Mouse (Mus musculus) embryonic facial prominence, embryonic 13.5 days (tissue): ENCODE data around the gene Disp3. TPM values are rescaled to one million over a fixed set of nuclear protein-coding genes. Genes with fewer than 3 reads are reported as not detected.

ENCODE experiments used
- ATAC-seq: fragments of 200-750 bp; cut with Nextera tagmentation; 2 replicates; pipeline ENCODE4 v1.8.0; 2017; ENCODE audit warnings: low read depth; ENCODE audit not compliant: insufficient number of reproducible peaks, insufficient read depth, low FRiP score, low TSS enrichment
- H3K27ac ChIP-seq: fragments of 300-500 bp; sonication (generic); 2 replicates; pipeline ENCODE4 v1.5.1; 2015; ENCODE audit warnings: moderate library complexity, mild to moderate bottlenecking, inconsistent platforms
- H3K27me3 ChIP-seq: fragments of 300-500 bp; sonication (generic); 2 replicates; pipeline ENCODE4 v1.6.1; 2015; ENCODE audit warnings: mild to moderate bottlenecking, inconsistent platforms
- H3K36me3 ChIP-seq: fragments of 300-500 bp; sonication (generic); 2 replicates; pipeline ENCODE4 v1.6.1; 2015; ENCODE audit warnings: mild to moderate bottlenecking, inconsistent platforms
- H3K4me1 ChIP-seq: fragments of 300-500 bp; sonication (generic); 2 replicates; pipeline ENCODE4 v1.6.1; 2015; ENCODE audit warnings: inconsistent platforms
- H3K4me2 ChIP-seq: fragments of 300-500 bp; sonication (generic); 2 replicates; pipeline ENCODE4 v1.6.1; 2015; ENCODE audit warnings: moderate library complexity, mild to moderate bottlenecking, inconsistent platforms
- H3K4me3 ChIP-seq: fragments of 300-500 bp; sonication (generic); 2 replicates; pipeline ENCODE4 v1.5.1; 2015; ENCODE audit warnings: mild to moderate bottlenecking, inconsistent platforms
- H3K9ac ChIP-seq: fragments of 300-500 bp; sonication (generic); 2 replicates; pipeline ENCODE4 v1.6.1; 2015; ENCODE audit warnings: mild to moderate bottlenecking, inconsistent platforms
- H3K9me3 ChIP-seq: fragments of 300-500 bp; sonication (generic); 2 replicates; pipeline ENCODE4 v1.6.1; 2016; ENCODE audit warnings: inconsistent platforms
- WGBS: fragments of 180-500 bp; shearing (Covaris S2); methylation state at CpG from one replicate; pipeline ENCODE4 v1.1.7; 2015; ENCODE audit warnings: mixed read lengths; 5-methylcytosine and 5-hydroxymethylcytosine counted together
- polyA plus RNA-seq: library from polyadenylated mRNA; unstranded; fragments of >200 nt; fragmentation: Nextera tagmentation; extraction: Ambion mirVana; gene quantifications from 2 replicates; pipeline ENCODE4 v1.2.1, GENCODE M21; 2015

Gene Disp3
- polyA plus RNA-seq, 1 experiment from 2014 or later, result 0.35 TPM

DNA sequence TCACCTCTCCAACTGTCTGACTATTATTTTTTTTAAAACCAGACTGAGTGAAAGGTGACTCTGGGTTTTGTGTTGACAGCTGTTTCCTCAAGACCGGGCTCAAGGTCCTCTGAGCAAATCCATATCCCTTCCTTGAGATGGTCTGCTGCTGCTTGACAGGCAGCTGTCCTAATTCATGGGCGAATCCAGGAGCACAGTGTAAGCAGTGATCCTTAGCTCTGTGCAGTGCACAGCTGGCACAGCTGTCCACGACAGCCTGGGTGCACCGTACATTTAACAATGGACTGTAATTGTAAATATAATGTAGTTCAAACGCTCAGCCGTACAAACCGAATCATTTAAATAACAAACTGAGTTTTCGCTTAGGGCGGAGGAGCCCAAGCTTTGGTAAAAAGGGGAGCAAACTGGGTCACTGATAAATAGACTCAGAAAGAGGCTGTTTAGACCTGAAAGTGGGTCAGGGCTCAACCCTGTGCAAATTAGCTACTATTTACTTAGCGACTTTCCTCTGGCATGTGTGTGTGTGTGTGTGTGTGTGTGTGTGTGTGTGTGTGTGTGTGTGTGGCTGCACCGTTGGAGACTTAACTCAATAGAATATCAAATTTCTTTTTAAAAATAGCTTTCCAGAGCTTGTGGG lies 72.4 kb downstream of the Disp3 start:
- 34% methylated on average over 11 of the region's 11 CpGs for WGBS
- Histone ChIP-seq H3K4me2 (no peak overlapping the region), H3K4me3 (no peak overlapping the region), H3K9ac (no peak overlapping the region), H3K27me3 (peaks cover 57% of the 10 kb centered on the region), H3K36me3 (no peaks in the 10 kb centered on the region), H3K4me1 (no peaks in the 10 kb centered on the region), H3K9me3 (no peaks in the 10 kb centered on the region), H3K27ac (no peak overlapping the region)
- no peak for ATAC-seq

DNA sequence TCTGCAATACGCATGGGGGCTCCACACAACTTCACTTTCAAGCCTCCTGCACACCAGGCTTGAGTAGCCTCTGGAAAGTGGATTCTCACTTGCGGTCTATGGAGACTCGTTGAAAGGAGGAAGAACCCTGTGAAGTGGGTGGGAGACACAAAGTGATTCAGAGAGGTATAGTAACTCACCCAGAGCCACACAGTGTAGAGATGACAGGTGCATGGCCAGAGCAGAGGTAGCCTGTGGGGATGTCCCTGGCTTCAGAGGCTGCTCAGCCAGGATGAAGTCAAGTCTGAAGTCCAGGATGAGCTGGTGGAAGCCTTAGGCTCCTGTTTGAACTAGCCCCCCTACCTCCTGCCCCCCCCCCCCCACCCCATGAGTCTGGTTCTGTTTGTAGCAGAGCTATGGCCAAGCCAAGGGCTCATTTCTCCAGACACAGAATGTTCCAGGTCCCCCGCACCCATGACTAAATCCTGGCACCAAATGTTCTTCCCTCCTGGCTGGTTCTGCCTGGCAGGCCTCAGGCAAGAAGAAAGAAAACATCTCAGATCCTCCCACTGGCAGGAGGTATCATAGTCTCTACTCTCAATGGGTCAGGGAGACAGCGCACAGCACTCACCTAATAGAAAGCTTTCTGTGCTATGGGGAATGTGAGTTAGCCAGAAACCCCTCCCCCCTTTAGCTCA lies 73.2 kb downstream of the Disp3 start:
- H3K9me3 ChIP-seq, result no peaks in the 10 kb centered on the region
- H3K36me3 ChIP-seq, result no peaks in the 10 kb centered on the region
- 43% methylated on average over 5 of the region's 5 CpGs for WGBS
- no peaks in the 10 kb centered on the region for H3K4me1 ChIP-seq
- H3K9ac ChIP-seq, result no peak overlapping the region
- peaks cover 49% of the 10 kb centered on the region for H3K27me3 ChIP-seq
- H3K4me2 ChIP-seq, result no peak overlapping the region
- no peak for ATAC-seq
- H3K4me3 ChIP-seq, result no peak overlapping the region
- H3K27ac ChIP-seq, result no peak overlapping the region

DNA sequence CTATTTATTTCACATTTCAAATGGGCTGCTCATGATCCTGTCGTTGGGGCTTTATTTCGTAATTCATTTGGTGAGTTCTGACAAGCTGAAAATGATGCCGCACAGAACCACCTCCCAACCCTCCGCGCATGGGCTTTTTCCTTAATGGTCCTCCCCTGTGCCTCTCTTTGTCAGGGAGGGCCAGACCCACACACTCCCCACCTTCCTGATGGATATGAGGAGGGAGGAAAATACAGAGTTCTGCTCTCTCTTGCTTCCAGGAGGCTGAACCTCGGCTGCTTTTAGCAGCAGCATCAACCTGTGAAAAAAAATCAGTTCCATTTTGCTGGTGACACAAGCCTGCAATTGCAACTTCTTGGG lies 82.9 kb downstream of the Disp3 start:
- Histone ChIP-seq H3K36me3 (no peaks in the 10 kb centered on the region), H3K4me3 (no peak overlapping the region), H3K27ac (no peak overlapping the region), H3K4me1 (no peaks in the 10 kb centered on the region), H3K27me3 (peaks cover 16% of the 10 kb centered on the region), H3K9me3 (no peaks in the 10 kb centered on the region), H3K9ac (0 out of 2 replicates have a peak overlapping the region, but pooled peaks have one; percentile 21), H3K4me2 (no peak overlapping the region)
- WGBS, result 65% methylated on average over 6 of the region's 6 CpGs
- no peak for ATAC-seq

DNA sequence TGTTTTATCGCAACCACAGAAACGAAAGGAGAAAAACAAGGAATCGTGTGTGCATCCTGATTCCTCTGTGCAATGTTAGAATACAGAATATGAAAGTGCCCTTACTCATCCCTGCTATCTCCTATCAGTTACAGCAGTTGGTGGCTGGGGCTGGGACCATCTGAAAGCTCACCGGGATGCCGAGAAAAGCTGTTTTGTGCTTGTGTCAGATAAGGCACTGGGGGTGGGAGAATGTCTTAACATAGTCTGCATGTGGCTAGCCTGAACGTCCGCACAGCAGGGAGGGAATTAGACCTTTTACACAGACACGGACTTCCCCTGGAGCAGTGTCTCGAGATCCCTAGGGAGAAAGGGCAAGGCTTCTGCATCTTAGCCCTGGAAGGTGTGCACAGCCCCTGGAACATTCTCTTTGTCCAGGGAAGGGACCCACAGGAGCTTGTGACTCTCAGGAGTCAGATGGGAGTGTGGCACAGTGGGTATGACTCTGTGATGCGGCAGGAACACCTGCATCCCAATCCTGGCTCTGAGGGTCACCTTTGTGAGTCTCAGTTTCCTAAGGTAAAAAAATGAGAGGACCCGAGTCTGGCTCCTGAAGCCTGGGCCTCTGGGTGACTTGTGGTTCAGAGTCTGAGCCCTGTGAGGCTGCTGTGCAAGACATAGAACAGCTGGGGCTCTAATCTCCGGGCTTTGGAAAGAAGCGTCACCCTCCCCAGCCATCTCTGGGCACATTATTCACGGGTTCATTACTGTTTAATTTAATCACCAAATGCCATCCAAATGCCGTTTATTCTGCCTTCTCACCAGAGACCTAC lies 83.5 kb downstream of the Disp3 start:
- H3K36me3 ChIP-seq, result no peaks in the 10 kb centered on the region
- peaks cover 17% of the 10 kb centered on the region for H3K27me3 ChIP-seq
- no peaks in the 10 kb centered on the region for H3K4me1 ChIP-seq
- H3K27ac ChIP-seq, result no peak overlapping the region
- H3K4me2 ChIP-seq, result no peak overlapping the region
- 54% methylated on average over 15 of the region's 15 CpGs for WGBS
- no peak overlapping the region for H3K4me3 ChIP-seq
- H3K9me3 ChIP-seq, result no peaks in the 10 kb centered on the region
- 0 out of 2 replicates have a peak overlapping the region, but pooled peaks have one; percentile 21 for H3K9ac ChIP-seq
- no peak for ATAC-seq

DNA sequence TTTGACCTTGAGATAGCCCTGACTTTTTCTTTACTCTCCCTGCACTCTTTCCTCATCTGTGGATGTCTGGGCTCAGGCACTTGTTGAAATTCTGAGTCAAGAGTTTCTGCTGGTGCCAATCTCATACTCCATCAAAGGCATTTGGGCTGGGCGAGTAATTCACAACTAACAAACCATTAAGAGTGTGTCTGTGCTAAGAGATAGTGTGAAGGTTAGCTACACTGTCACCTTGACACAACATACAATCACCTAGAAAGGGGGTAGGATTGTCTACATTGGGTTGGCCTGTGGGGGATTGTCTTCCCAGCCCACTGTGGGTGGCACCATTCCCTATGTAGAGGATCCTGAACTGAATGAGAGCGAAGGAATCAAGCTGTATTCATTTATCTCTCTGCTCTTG lies 84.2 kb downstream of the Disp3 start:
- no peaks in the 10 kb centered on the region for H3K36me3 ChIP-seq
- H3K27ac ChIP-seq, result no peak overlapping the region
- no peaks in the 10 kb centered on the region for H3K9me3 ChIP-seq
- no peak overlapping the region for H3K4me3 ChIP-seq
- peaks cover 24% of the 10 kb centered on the region for H3K27me3 ChIP-seq
- no peaks in the 10 kb centered on the region for H3K4me1 ChIP-seq
- ATAC-seq, result no peak
- 92% methylated on average over 2 of the region's 2 CpGs for WGBS
- no peak overlapping the region for H3K9ac ChIP-seq
- no peak overlapping the region for H3K4me2 ChIP-seq

DNA sequence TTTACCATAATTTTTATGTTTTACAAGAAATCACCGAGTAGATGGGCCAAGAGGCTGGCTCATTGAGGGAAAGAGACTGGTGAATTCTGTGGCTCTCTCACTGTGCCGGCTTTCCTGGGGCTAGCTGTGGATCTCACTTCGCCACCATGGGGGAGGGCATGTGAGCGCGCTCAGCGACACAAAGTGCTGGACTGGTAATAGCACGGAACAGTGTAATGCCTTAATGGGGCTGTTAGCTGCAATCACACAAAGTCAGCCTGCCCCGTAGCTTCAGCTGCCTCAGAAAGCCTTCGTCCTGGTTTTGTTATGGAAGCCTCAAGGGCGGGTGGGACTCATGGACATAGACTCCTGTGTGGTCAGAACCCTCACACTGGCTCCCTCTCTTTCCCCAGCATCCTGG lies 89.0 kb downstream of the Disp3 start:
- no peak overlapping the region for H3K4me2 ChIP-seq
- 44% methylated on average over 10 of the region's 10 CpGs for WGBS
- H3K9ac ChIP-seq, result no peak overlapping the region
- no peak overlapping the region for H3K27ac ChIP-seq
- no peaks in the 10 kb centered on the region for H3K36me3 ChIP-seq
- no peak overlapping the region for H3K4me3 ChIP-seq
- ATAC-seq, result no peak
- H3K9me3 ChIP-seq, result no peaks in the 10 kb centered on the region
- no peaks in the 10 kb centered on the region for H3K4me1 ChIP-seq
- peaks cover 23% of the 10 kb centered on the region for H3K27me3 ChIP-seq

DNA sequence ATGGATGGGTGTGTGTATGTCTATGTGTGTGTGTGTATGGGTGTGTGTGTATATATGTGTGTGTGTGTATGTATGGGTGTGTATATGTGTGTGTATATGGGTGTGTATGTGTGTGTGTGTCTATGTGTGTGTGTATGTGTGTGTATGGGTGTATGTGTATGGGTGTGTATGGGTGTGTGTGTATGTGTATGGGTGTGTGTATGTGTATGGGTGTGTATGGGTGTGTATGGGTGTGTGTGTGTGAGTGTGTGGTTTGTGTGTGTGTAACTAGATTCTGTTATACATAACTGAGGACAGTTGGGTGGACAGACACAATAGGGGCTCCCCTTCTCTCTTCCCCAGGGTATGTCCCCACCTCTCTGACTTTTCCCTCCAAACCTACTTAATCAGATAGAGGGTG lies 93.4 kb downstream of the Disp3 start:
- no peak overlapping the region for H3K4me2 ChIP-seq
- H3K4me3 ChIP-seq, result no peak overlapping the region
- H3K36me3 ChIP-seq, result no peaks in the 10 kb centered on the region
- H3K27ac ChIP-seq, result no peak overlapping the region
- H3K9ac ChIP-seq, result no peak overlapping the region
- H3K4me1 ChIP-seq, result no peaks in the 10 kb centered on the region
- no peak for ATAC-seq
- H3K9me3 ChIP-seq, result no peaks in the 10 kb centered on the region
- peaks cover 22% of the 10 kb centered on the region for H3K27me3 ChIP-seq

DNA sequence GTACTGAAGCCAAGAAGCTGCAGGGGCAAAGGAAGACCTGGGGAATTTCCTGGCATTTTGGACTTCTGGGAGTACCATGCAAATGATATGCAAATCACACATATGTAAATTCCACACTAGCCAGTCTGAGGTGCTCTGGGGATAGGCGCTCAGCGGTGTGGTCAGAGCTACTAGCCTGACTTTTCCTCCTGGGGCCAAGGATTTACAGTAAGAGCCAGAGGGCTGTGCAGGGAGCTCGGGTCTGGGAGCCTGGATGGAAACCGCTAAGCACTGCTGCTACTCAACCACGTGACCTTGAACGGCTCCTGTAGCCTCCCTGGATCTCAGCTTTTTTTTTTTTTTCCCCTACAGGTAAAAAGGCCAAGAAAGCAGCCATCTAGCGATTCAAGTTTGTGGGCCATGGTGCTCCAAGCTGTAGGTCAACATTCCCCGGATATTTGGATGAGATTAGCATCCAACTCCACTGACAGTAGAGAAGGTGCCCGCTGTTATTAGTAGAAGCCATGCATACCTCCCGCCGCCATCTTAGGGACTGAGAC lies 95.0 kb downstream of the Disp3 start:
- Histone ChIP-seq H3K4me3 (no peak overlapping the region), H3K9ac (no peak overlapping the region), H3K27ac (no peak overlapping the region), H3K4me2 (no peak overlapping the region), H3K9me3 (no peaks in the 10 kb centered on the region), H3K36me3 (no peaks in the 10 kb centered on the region), H3K4me1 (no peaks in the 10 kb centered on the region), H3K27me3 (peaks cover 12% of the 10 kb centered on the region)
- 32% methylated on average over 11 of the region's 11 CpGs for WGBS
- ATAC-seq, result no peak

Other genes starting within 250 kb of the Disp3 start
- gene Clcn6, start 249.1 kb downstream of the Disp3 start, polyA plus RNA-seq, result 8.7 and 8.8 TPM in 2 replicates
- 20.8 and 22.4 TPM in 2 replicates for gene Mthfr, start 248.9 kb downstream of the Disp3 start, polyA plus RNA-seq
- gene Agtrap, start 199.9 kb downstream of the Disp3 start, polyA plus RNA-seq, result 9.7 and 10.1 TPM in 2 replicates
- 70.6 and 76.3 TPM in 2 replicates for gene Mad2l2, start 157.6 kb downstream of the Disp3 start, polyA plus RNA-seq
- 0.78 and 1.1 TPM in 2 replicates for gene Draxin, start 157.3 kb downstream of the Disp3 start, polyA plus RNA-seq
- 14.9 and 15.1 TPM in 2 replicates for gene Fbxo6, start 135.8 kb downstream of the Disp3 start, polyA plus RNA-seq
- 13.5 TPM in 2 replicates for gene Fbxo44, start 127.5 kb downstream of the Disp3 start, polyA plus RNA-seq
- gene Fbxo2, start 127.3 kb downstream of the Disp3 start, polyA plus RNA-seq, result 3.1 and 3.4 TPM in 2 replicates
- gene Ubiad1, start 156.8 kb upstream of the Disp3 start, polyA plus RNA-seq, result 20.9 and 21.1 TPM in 2 replicates
- 14.1 and 16.5 TPM in 2 replicates for gene Mtor, start 160.6 kb upstream of the Disp3 start, polyA plus RNA-seq
- gene Angptl7, start 212.5 kb upstream of the Disp3 start, polyA plus RNA-seq, result 0.51 and 1.3 TPM in 2 replicates